In genomic region chr11:95632474-95632873, GRCm38 (mm10) we compare ENCODE assay signal across 14 mouse cellular contexts. TPM values are rescaled to one million over a fixed set of nuclear protein-coding genes. Genes with fewer than 3 reads are reported as not detected.
DNase-seq lines count a peak whose midpoint lies in the region; ATAC-seq and TF ChIP-seq lines count a peak whose summit lies in the region.
"Had no signal": no experiment of that assay in that cellular context is flagged by ENCODE, and none has a peak within 500 bp of the region (broad histone marks: within the 10 kb centered on the region; RNA-seq: fewer than 3 reads in every experiment).

No protein-coding gene starts in this region.

- no peaks in the 10 kb centered on the region for H3K36me3 ChIP-seq in heart, postnatal 0 days (replicated peaks; ENCODE audit: control insufficient read depth, insufficient read depth, low read length)
- no peaks in the 10 kb centered on the region for H3K36me3 ChIP-seq in heart, adult 2 months (ENCODE audit: control insufficient read depth, insufficient read depth, low read length)
- no peaks in the 10 kb centered on the region for H3K36me3 ChIP-seq in midbrain, embryonic 10.5 days
- no peaks in the 10 kb centered on the region for H3K36me3 ChIP-seq in midbrain, postnatal 0 days (ENCODE audit: insufficient read depth, low read length)
- no peaks in the 10 kb centered on the region for H3K36me3 ChIP-seq in liver, embryonic 12.5 days
- H3K36me3 ChIP-seq: lung, embryonic 15.5 days; midbrain, embryonic 13.5 days had no signal

- no peak overlapping the region for H3K4me3 ChIP-seq in heart, postnatal 0 days (ENCODE audit: low read depth, low read length)
- no peak overlapping the region for H3K4me3 ChIP-seq in heart, adult 2 months
- H3K4me3 ChIP-seq in midbrain, embryonic 10.5 days, result no peak overlapping the region
- no peak overlapping the region for H3K4me3 ChIP-seq in midbrain, postnatal 0 days (ENCODE audit: low read depth, low read length)
- H3K4me3 ChIP-seq in liver, embryonic 12.5 days, result no peak overlapping the region
- H3K4me3 ChIP-seq: lung, embryonic 15.5 days; midbrain, embryonic 13.5 days had no signal

- no peak for TF ChIP-seq EP300 in heart, postnatal 0 days (IDR thresholded peaks at IDR 0.05; ENCODE audit: low read depth)
- no peak for TF ChIP-seq EP300 in heart, adult 2 months (IDR thresholded peaks at IDR 0.05; ENCODE audit: insufficient read depth, low read depth, low read length)

- no peaks in the 10 kb centered on the region for H3K9me3 ChIP-seq in heart, postnatal 0 days (replicated peaks; ENCODE audit: control insufficient read depth, low read length)
- H3K9me3 ChIP-seq in midbrain, embryonic 10.5 days (replicated peaks), result no peaks in the 10 kb centered on the region
- H3K9me3 ChIP-seq in midbrain, postnatal 0 days (ENCODE audit: low read length), result no peaks in the 10 kb centered on the region
- H3K9me3 ChIP-seq in liver, embryonic 12.5 days (replicated peaks), result no peaks in the 10 kb centered on the region
- H3K9me3 ChIP-seq: lung, embryonic 15.5 days; midbrain, embryonic 13.5 days had no signal

- intact Hi-C loops in heart, adult 2 months (cut with DNase I), result no loop called here

- no peaks in the 10 kb centered on the region for H3K79me2 ChIP-seq in heart, adult 2 months (replicated peaks; ENCODE audit: control insufficient read depth, insufficient read depth, low read length)

- WGBS in heart, postnatal 0 days, result 60% methylated on average over 6 of the region's 6 CpGs
- WGBS in heart, adult 2 months, result 63% methylated on average over 6 of the region's 6 CpGs
- 71% methylated on average over 6 of the region's 6 CpGs for WGBS in midbrain, embryonic 10.5 days
- WGBS in midbrain, postnatal 0 days, result 53% methylated on average over 6 of the region's 6 CpGs
- WGBS in liver, embryonic 12.5 days (ENCODE audit: insufficient replicate concordance), result 66% methylated on average over 6 of the region's 6 CpGs

- no peak for DNase-seq in heart, postnatal 0 days (ENCODE audit: low spot score)
- DNase-seq in heart, adult 2 months, result no peak
- no peak for DNase-seq in midbrain, embryonic 10.5 days (ENCODE audit: low spot score)
- no peak for DNase-seq in midbrain, postnatal 0 days (ENCODE audit: low spot score)
- peak; percentile 81 for DNase-seq in layer of hippocampus, adult 9-11 months
- DNase-seq in telencephalon, adult 2 months (ENCODE audit: low read depth, low spot score), result peak; percentile 48
- DNase-seq in heart, adult 8-10 months (ENCODE audit: low spot score), result no peak
- DNase-seq: forebrain, postnatal 0 days; heart, adult 11 months; kidney, postnatal 4 days had no signal

- no peak for TF ChIP-seq POLR2A in heart, adult 2 months (IDR thresholded peaks at IDR 0.05; ENCODE audit: insufficient read depth, low read depth, low read length)

- no peak overlapping the region for H3K4me2 ChIP-seq in heart, postnatal 0 days (ENCODE audit: low read depth, low read length)
- no peak overlapping the region for H3K4me2 ChIP-seq in midbrain, postnatal 0 days (ENCODE audit: low read depth, low read length, poor library complexity, severe bottlenecking)
- H3K4me2 ChIP-seq in liver, embryonic 12.5 days, result no peak overlapping the region
- H3K4me2 ChIP-seq: lung, embryonic 15.5 days; midbrain, embryonic 13.5 days had no signal

- TF ChIP-seq CTCF in heart, postnatal 0 days (IDR thresholded peaks at IDR 0.05; ENCODE audit: low read depth), result no peak
- no peak for TF ChIP-seq CTCF in heart, adult 2 months (IDR thresholded peaks at IDR 0.05)
- no peak for TF ChIP-seq CTCF in midbrain, postnatal 0 days (IDR thresholded peaks at IDR 0.05)

- ATAC-seq in heart, postnatal 0 days (ENCODE audit: insufficient read depth, low read depth), result peak; percentile 38; the same call in 1 of the 2 replicates
- no peak for ATAC-seq in midbrain, postnatal 0 days (ENCODE audit: low FRiP score)
- no peak for ATAC-seq in liver, embryonic 12.5 days
- ATAC-seq: forebrain, postnatal 0 days; midbrain, embryonic 13.5 days had no signal

- H3K9ac ChIP-seq in heart, postnatal 0 days (replicated peaks; ENCODE audit: low read depth, low read length), result no peak overlapping the region
- H3K9ac ChIP-seq in heart, adult 2 months (ENCODE audit: low read depth, low read length), result no peak overlapping the region
- no peak overlapping the region for H3K9ac ChIP-seq in midbrain, postnatal 0 days (replicated peaks; ENCODE audit: low read length, poor library complexity, severe bottlenecking)
- no peak overlapping the region for H3K9ac ChIP-seq in liver, embryonic 12.5 days
- H3K9ac ChIP-seq: forebrain, postnatal 0 days; lung, embryonic 15.5 days; midbrain, embryonic 13.5 days had no signal

- H3K4me1 ChIP-seq in heart, postnatal 0 days (ENCODE audit: control insufficient read depth, insufficient read depth), result no peaks in the 10 kb centered on the region
- no peaks in the 10 kb centered on the region for H3K4me1 ChIP-seq in heart, adult 2 months (ENCODE audit: control insufficient read depth, insufficient read depth, low read length)
- H3K4me1 ChIP-seq in midbrain, embryonic 10.5 days, result peaks cover 42% of the 10 kb centered on the region
- H3K4me1 ChIP-seq in midbrain, postnatal 0 days (ENCODE audit: insufficient read depth, low read length), result no peaks in the 10 kb centered on the region
- 0 out of 2 replicates have a peak, but pooled peaks cover 8% of the 10 kb centered on the region for H3K4me1 ChIP-seq in liver, embryonic 12.5 days

- peaks cover 24% of the 10 kb centered on the region; the same call in 1 of the 2 replicates for H3K27me3 ChIP-seq in heart, postnatal 0 days (ENCODE audit: control insufficient read depth, insufficient read depth, low read length)
- no peaks in the 10 kb centered on the region for H3K27me3 ChIP-seq in heart, adult 2 months (ENCODE audit: control insufficient read depth, insufficient read depth, low read length)
- H3K27me3 ChIP-seq in midbrain, embryonic 10.5 days (ENCODE audit: low read depth, poor library complexity, severe bottlenecking), result peaks cover 35% of the 10 kb centered on the region
- no peaks in the 10 kb centered on the region for H3K27me3 ChIP-seq in midbrain, postnatal 0 days (ENCODE audit: insufficient read depth, low read length)
- peaks cover 46% of the 10 kb centered on the region for H3K27me3 ChIP-seq in liver, embryonic 12.5 days (replicated peaks)

- no peak overlapping the region for H3K27ac ChIP-seq in heart, postnatal 0 days (ENCODE audit: low read depth)
- H3K27ac ChIP-seq in heart, adult 2 months, result no peak overlapping the region
- H3K27ac ChIP-seq in midbrain, embryonic 10.5 days (replicated peaks), result peak overlapping the region; percentile 69
- H3K27ac ChIP-seq in midbrain, postnatal 0 days (ENCODE audit: low read depth, low read length), result no peak overlapping the region
- no peak overlapping the region for H3K27ac ChIP-seq in liver, embryonic 12.5 days
- H3K27ac ChIP-seq: midbrain, embryonic 13.5 days had no signal

RNA-seq across cellular contexts. Expression of gene Phb, which starts 34.3 kb away (rescaled TPM):
- 349 and 446 TPM in 2 replicates for total RNA-seq in heart, postnatal 0 days (2014; rRNA removed; ENCODE audit: low replicate concordance)
- 432 and 435 TPM in 2 replicates for polyA plus RNA-seq in heart, postnatal 0 days (2015; fragmentation: Nextera tagmentation; extraction: Ambion mirVana)
- total RNA-seq in heart, adult 2 months (2021), result 100 to 1,000 TPM; 358 to 383 TPM
- polyA plus RNA-seq in heart, adult 2 months (2012; rRNA removed), result 281 and 456 TPM in 2 replicates
- 227 and 251 TPM in 2 replicates for polyA plus RNA-seq in midbrain, embryonic 10.5 days (2016; fragmentation: Nextera tagmentation; extraction: Ambion mirVana)
- 132 and 137 TPM in 2 replicates for total RNA-seq in midbrain, postnatal 0 days (2014; rRNA removed)
- polyA plus RNA-seq in midbrain, postnatal 0 days (2015; fragmentation: Nextera tagmentation; extraction: Ambion mirVana), result 207 and 222 TPM in 2 replicates
- total RNA-seq in heart, adult 8-10 months (2022), result 100 to 1,000 TPM; 379 to 441 (median 399) TPM
- 205 and 206 TPM in 2 replicates for polyA plus RNA-seq in liver, embryonic 12.5 days (2016; fragmentation: Nextera tagmentation; extraction: Ambion mirVana)

RNA-seq across cellular contexts. Expression of gene Ngfr, which starts 44.9 kb away (rescaled TPM):
- total RNA-seq in heart, postnatal 0 days (2014; rRNA removed; ENCODE audit: low replicate concordance), result 1.1 and 2.0 TPM in 2 replicates
- polyA plus RNA-seq in heart, postnatal 0 days (2015; fragmentation: Nextera tagmentation; extraction: Ambion mirVana), result 1.5 and 1.7 TPM in 2 replicates
- total RNA-seq in heart, adult 2 months (2021), result 1 to 10 TPM in 1 of 2 experiments, under 1 TPM in 1; 0.26 to 1.0 TPM
- polyA plus RNA-seq in heart, adult 2 months (2012; rRNA removed), result 2.2 and 2.7 TPM in 2 replicates
- polyA plus RNA-seq in midbrain, embryonic 10.5 days (2016; fragmentation: Nextera tagmentation; extraction: Ambion mirVana), result 17.9 and 22.5 TPM in 2 replicates
- 11.1 and 16.9 TPM in 2 replicates for total RNA-seq in midbrain, postnatal 0 days (2014; rRNA removed)
- polyA plus RNA-seq in midbrain, postnatal 0 days (2015; fragmentation: Nextera tagmentation; extraction: Ambion mirVana), result 5.1 and 5.2 TPM in 2 replicates
- total RNA-seq in heart, adult 8-10 months (2022), result under 1 TPM; 0.29 to 0.52 (median 0.47) TPM
- 4.8 and 5.9 TPM in 2 replicates for polyA plus RNA-seq in liver, embryonic 12.5 days (2016; fragmentation: Nextera tagmentation; extraction: Ambion mirVana)
- total RNA-seq: CH12.LX had no signal

Comparison
In these comparisons a context has a peak if more than half of its experiments do, and no peak if none do; other contexts are left out.
1. DNase-seq: peak in layer of hippocampus, adult 9-11 months (single experiment) and telencephalon, adult 2 months (single experiment); none in heart, postnatal 0 days (single experiment), heart, adult 2 months (0 of 2), midbrain, embryonic 10.5 days (single experiment), midbrain, postnatal 0 days (single experiment) and heart, adult 8-10 months (single experiment).